Mouse (Mus musculus): ENCODE results near the gene Jaml.

Jaml gene

GRCm38 (mm10) chr9:45122209-45122761 is 43.3 kb downstream of the Jaml start:
- peak; percentile 64 for DNase-seq

GRCm38 (mm10) chr9:45125211-45125610 is 46.2 kb downstream of the Jaml start:
- no peak for DNase-seq

GRCm38 (mm10) chr9:45126941-45127340 is 48.0 kb downstream of the Jaml start:
- DNase-seq = no peak

GRCm38 (mm10) chr9:45130119-45130518 is 51.1 kb downstream of the Jaml start:
- no peak for DNase-seq

- peak; percentile 77 for DNase-seq
Observed at GRCm38 (mm10) chr9:45133484-45134310, 54.7 kb downstream of the Jaml start.

GRCm38 (mm10) chr9:45136442-45137169 is 57.6 kb downstream of the Jaml start:
- DNase-seq = no peak

- no peak for DNase-seq
Observed at GRCm38 (mm10) chr9:45138191-45139032, 59.4 kb downstream of the Jaml start, which contains the start of gene Scn4b. Scn4b (plus strand) TSS chr9:45138395.

GRCm38 (mm10) chr9:45139082-45139481 is 60.1 kb downstream of the Jaml start:
- DNase-seq = no peak

- no peak for DNase-seq
Observed at GRCm38 (mm10) chr9:45140945-45141344, 62.0 kb downstream of the Jaml start.

- no peak for DNase-seq
Observed at GRCm38 (mm10) chr9:45142686-45143085, 63.7 kb downstream of the Jaml start.

GRCm38 (mm10) chr9:45145533-45146266 is 66.7 kb downstream of the Jaml start:
- DNase-seq = peak; percentile 37

GRCm38 (mm10) chr9:45146267-45146597 is 67.2 kb downstream of the Jaml start:
- DNase-seq = peak; percentile 71

GRCm38 (mm10) chr9:45150933-45151332 is 72.0 kb downstream of the Jaml start:
- no peak for DNase-seq

- DNase-seq = no peak
Observed at GRCm38 (mm10) chr9:45153361-45153760, 74.4 kb downstream of the Jaml start.

Data from cerebellum, adult 11 months (tissue).